Mouse (Mus musculus) hindbrain, embryonic 10.5 days (tissue): Measurements from ENCODE around the gene Zmiz1. TPM values are rescaled to one million over a fixed set of nuclear protein-coding genes. Genes with fewer than 3 reads are reported as not detected.
A peak's percentile ranks its signal among the peaks of the same experiment; 100 is the strongest.

Experiments used
- DNase-seq: peaks from one replicate; pipeline ENCODE4 v3.0.0-alpha.2; 2017; ENCODE audit warnings: low spot score
- H3K27ac ChIP-seq: fragments of 300-500 bp; sonication (generic); 2 replicates; pipeline ENCODE4 v1.5.1; 2016; ENCODE audit warnings: mild to moderate bottlenecking, moderate library complexity
- H3K27me3 ChIP-seq: fragments of 300-500 bp; sonication (generic); 2 replicates; pipeline ENCODE4 v1.6.1; 2016; ENCODE audit warnings: mild to moderate bottlenecking; ENCODE audit not compliant: poor library complexity, insufficient read depth, severe bottlenecking
- H3K36me3 ChIP-seq: fragments of 300-500 bp; sonication (generic); 2 replicates; pipeline ENCODE4 v1.6.1; 2016; ENCODE audit warnings: mild to moderate bottlenecking, moderate library complexity
- H3K4me1 ChIP-seq: fragments of 300-500 bp; sonication (generic); replicated peaks from 2 replicates; pipeline ENCODE4 v1.6.1; 2016; ENCODE audit warnings: mild to moderate bottlenecking
- H3K4me3 ChIP-seq: fragments of 300-500 bp; sonication (generic); 2 replicates; pipeline ENCODE4 v1.5.1; 2016; ENCODE audit warnings: mild to moderate bottlenecking, moderate library complexity
- H3K9me3 ChIP-seq: fragments of 300-500 bp; sonication (generic); 2 replicates; pipeline ENCODE4 v1.6.1; 2016; ENCODE audit warnings: mild to moderate bottlenecking, moderate library complexity
- WGBS: fragments of 180-500 bp; shearing (Covaris S2); methylation state at CpG from one replicate; pipeline ENCODE4 v1.1.7; 2016; 5-methylcytosine and 5-hydroxymethylcytosine counted together
- polyA plus RNA-seq: library from polyadenylated mRNA; unstranded; fragments of >200 nt; fragmentation: Nextera tagmentation; extraction: Ambion mirVana; gene quantifications from 2 replicates; pipeline ENCODE4 v1.2.1, GENCODE M21; 2016

Gene Zmiz1
- polyA plus RNA-seq, 1 experiment from 2014 or later: 60.1 TPM

- no peak for DNase-seq
- Histone ChIP-seq H3K27me3 (no peaks in the 10 kb centered on the region), H3K4me3 (no peak overlapping the region), H3K27ac (0 out of 2 replicates have a peak overlapping the region, but pooled peaks have one; percentile 17), H3K36me3 (0 out of 2 replicates have a peak, but pooled peaks cover 3% of the 10 kb centered on the region), H3K9me3 (no peaks in the 10 kb centered on the region), H3K4me1 (peaks cover 100% of the 10 kb centered on the region)
- WGBS: 76% methylated on average over 7 of the region's 7 CpGs
Measured at GRCm38 (mm10) chr14:25470224-25470805, 11.3 kb downstream of the Zmiz1 start.

- H3K9me3 ChIP-seq: no peaks in the 10 kb centered on the region
- no peaks in the 10 kb centered on the region for H3K27me3 ChIP-seq
- WGBS: 69% methylated on average over 2 of the region's 2 CpGs
- DNase-seq: no peak
- 0 out of 2 replicates have a peak overlapping the region, but pooled peaks have one; percentile 17 for H3K27ac ChIP-seq
- H3K4me3 ChIP-seq: no peak overlapping the region
- peaks cover 8% of the 10 kb centered on the region; the same call in 1 of the 2 replicates for H3K36me3 ChIP-seq
- peaks cover 100% of the 10 kb centered on the region for H3K4me1 ChIP-seq
Measured at GRCm38 (mm10) chr14:25471035-25471434, 12.1 kb downstream of the Zmiz1 start.

- Histone ChIP-seq H3K4me1 (peaks cover 100% of the 10 kb centered on the region), H3K27ac (peak overlapping the region; percentile 46), H3K4me3 (no peak overlapping the region), H3K27me3 (no peaks in the 10 kb centered on the region), H3K36me3 (peaks cover 13% of the 10 kb centered on the region; the same call in 1 of the 2 replicates), H3K9me3 (no peaks in the 10 kb centered on the region)
- DNase-seq: no peak
- 78% methylated on average over 6 of the region's 6 CpGs for WGBS
Measured at GRCm38 (mm10) chr14:25472096-25472861, 13.3 kb downstream of the Zmiz1 start.

- DNase-seq: no peak
- H3K27me3 ChIP-seq: no peaks in the 10 kb centered on the region
- H3K36me3 ChIP-seq: peaks cover 21% of the 10 kb centered on the region; the same call in 1 of the 2 replicates
- no peaks in the 10 kb centered on the region for H3K9me3 ChIP-seq
- no peak overlapping the region for H3K4me3 ChIP-seq
- 51% methylated on average over 6 of the region's 6 CpGs for WGBS
- peak overlapping the region; percentile 71 for H3K27ac ChIP-seq
- peaks cover 100% of the 10 kb centered on the region for H3K4me1 ChIP-seq
Measured at GRCm38 (mm10) chr14:25472981-25473649, 14.1 kb downstream of the Zmiz1 start.

- no peak overlapping the region for H3K4me3 ChIP-seq
- H3K27me3 ChIP-seq: no peaks in the 10 kb centered on the region
- H3K27ac ChIP-seq: peak overlapping the region; percentile 71; the same call in 1 of the 2 replicates
- DNase-seq: no peak
- peaks cover 30% of the 10 kb centered on the region; the same call in 1 of the 2 replicates for H3K36me3 ChIP-seq
- H3K4me1 ChIP-seq: peaks cover 100% of the 10 kb centered on the region
- WGBS: 67% methylated on average over 5 of the region's 5 CpGs
- no peaks in the 10 kb centered on the region for H3K9me3 ChIP-seq
Measured at GRCm38 (mm10) chr14:25474017-25474416, 15.0 kb downstream of the Zmiz1 start.

- DNase-seq: no peak
- Histone ChIP-seq H3K27me3 (no peaks in the 10 kb centered on the region), H3K36me3 (peaks cover 31% of the 10 kb centered on the region; the same call in 1 of the 2 replicates), H3K4me3 (no peak overlapping the region), H3K4me1 (peaks cover 100% of the 10 kb centered on the region), H3K9me3 (no peaks in the 10 kb centered on the region), H3K27ac (no peak overlapping the region; the same call in 1 of the 2 replicates)
- 69% methylated on average over 6 of the region's 6 CpGs for WGBS
Measured at GRCm38 (mm10) chr14:25474732-25475131, 15.7 kb downstream of the Zmiz1 start.

- DNase-seq: no peak
- Histone ChIP-seq H3K4me1 (peaks cover 100% of the 10 kb centered on the region), H3K27me3 (no peaks in the 10 kb centered on the region), H3K36me3 (peaks cover 31% of the 10 kb centered on the region; the same call in 1 of the 2 replicates), H3K4me3 (no peak overlapping the region), H3K9me3 (no peaks in the 10 kb centered on the region), H3K27ac (peak overlapping the region; percentile 57)
- 65% methylated on average over 9 of the region's 9 CpGs for WGBS
Measured at GRCm38 (mm10) chr14:25476048-25476447, 17.1 kb downstream of the Zmiz1 start.

GRCm38 (mm10) chr14:25476453-25476852 lies 17.5 kb downstream of the Zmiz1 start:
- Histone ChIP-seq H3K4me1 (peaks cover 100% of the 10 kb centered on the region), H3K4me3 (no peak overlapping the region), H3K27ac (peak overlapping the region; percentile 57), H3K27me3 (no peaks in the 10 kb centered on the region), H3K36me3 (peaks cover 34% of the 10 kb centered on the region; the same call in 1 of the 2 replicates), H3K9me3 (no peaks in the 10 kb centered on the region)
- DNase-seq: no peak
- whole genome bisulfite sequencing: 86% methylated on average over 3 of the region's 3 CpGs

GRCm38 (mm10) chr14:25477268-25477667 lies 18.3 kb downstream of the Zmiz1 start:
- Histone ChIP-seq H3K4me1 (peaks cover 100% of the 10 kb centered on the region), H3K9me3 (no peaks in the 10 kb centered on the region), H3K27ac (peak overlapping the region; percentile 57), H3K36me3 (peaks cover 38% of the 10 kb centered on the region; the same call in 1 of the 2 replicates), H3K4me3 (no peak overlapping the region), H3K27me3 (no peaks in the 10 kb centered on the region)
- WGBS: 80% methylated on average over 7 of the region's 7 CpGs
- no peak for DNase-seq

GRCm38 (mm10) chr14:25478257-25478656 lies 19.3 kb downstream of the Zmiz1 start:
- peaks cover 100% of the 10 kb centered on the region for H3K4me1 ChIP-seq
- no peaks in the 10 kb centered on the region for H3K27me3 ChIP-seq
- 79% methylated on average over 5 of the region's 5 CpGs for WGBS
- peaks cover 38% of the 10 kb centered on the region; the same call in 1 of the 2 replicates for H3K36me3 ChIP-seq
- H3K4me3 ChIP-seq: no peak overlapping the region
- no peak for DNase-seq
- peak overlapping the region; percentile 57; the same call in 1 of the 2 replicates for H3K27ac ChIP-seq
- no peaks in the 10 kb centered on the region for H3K9me3 ChIP-seq

- Histone ChIP-seq H3K4me3 (no peak overlapping the region), H3K27ac (peak overlapping the region; percentile 41; the same call in 1 of the 2 replicates), H3K36me3 (peaks cover 38% of the 10 kb centered on the region; the same call in 1 of the 2 replicates), H3K27me3 (no peaks in the 10 kb centered on the region), H3K9me3 (no peaks in the 10 kb centered on the region), H3K4me1 (peaks cover 100% of the 10 kb centered on the region)
- WGBS: 84% methylated on average over 9 of the region's 9 CpGs
- no peak for DNase-seq
Measured at GRCm38 (mm10) chr14:25478755-25479154, 19.8 kb downstream of the Zmiz1 start.

- Histone ChIP-seq H3K27ac (peak overlapping the region; percentile 35; the same call in 1 of the 2 replicates), H3K36me3 (peaks cover 34% of the 10 kb centered on the region; the same call in 1 of the 2 replicates), H3K27me3 (no peaks in the 10 kb centered on the region), H3K4me3 (no peak overlapping the region), H3K9me3 (no peaks in the 10 kb centered on the region), H3K4me1 (peaks cover 100% of the 10 kb centered on the region)
- WGBS: 80% methylated on average over 3 of the region's 3 CpGs
- DNase-seq: no peak
Measured at GRCm38 (mm10) chr14:25479841-25480252, 20.9 kb downstream of the Zmiz1 start.
